Mouse (Mus musculus) heart, adult 2 months (tissue): ENCODE results near the gene Nt5c. TPM values are rescaled to one million over a fixed set of nuclear protein-coding genes. Genes with fewer than 3 reads are reported as not detected.
A peak's percentile ranks its signal among the peaks of the same experiment; 100 is the strongest.
"Not testable (repeated sequence)": the region's sequence is repeated elsewhere in the genome, so short reads cannot be mapped to it uniquely, and the experiment has no call there.

Experiments
- DNase-seq, 2 experiments: peaks; one replicate each; pipeline ENCODE4 v3.0.0; 2021
- H3K27ac ChIP-seq: fragments of 200-600 bp; 2 replicates; pipeline ENCODE4 v1.8.1; 2022
- H3K27me3 ChIP-seq: fragments of 200-500 bp; 2 replicates; pipeline ENCODE4 v1.6.1; 2012; ENCODE audit warnings: mild to moderate bottlenecking, low read length, inconsistent platforms, mixed read lengths; ENCODE audit not compliant: control insufficient read depth, insufficient read depth
- H3K36me3 ChIP-seq: fragments of 200-500 bp; 2 replicates; pipeline ENCODE4 v1.6.1; 2012; ENCODE audit warnings: low read length, inconsistent platforms; ENCODE audit not compliant: control insufficient read depth, insufficient read depth
- H3K4me1 ChIP-seq: fragments of 200-500 bp; 2 replicates; pipeline ENCODE4 v1.6.1; 2011; ENCODE audit warnings: low read length; ENCODE audit not compliant: control insufficient read depth, insufficient read depth
- H3K4me3 ChIP-seq: fragments of 200-600 bp; 2 replicates; pipeline ENCODE4 v1.8.1; 2022
- H3K79me2 ChIP-seq: fragments of 200-500 bp; replicated peaks from 2 replicates; pipeline ENCODE4 v1.6.1; 2012; ENCODE audit warnings: mild to moderate bottlenecking, inconsistent platforms, low read length, moderate library complexity, mixed read lengths; ENCODE audit not compliant: control insufficient read depth, insufficient read depth
- H3K9ac ChIP-seq: fragments of 200-500 bp; 2 replicates; pipeline ENCODE4 v1.6.1; 2012; ENCODE audit warnings: low read depth, mild to moderate bottlenecking, control low read depth, inconsistent platforms, low read length, mixed read lengths
- CTCF ChIP-seq: fragments of 200-600 bp; IDR thresholded peaks from 2 replicates; pipeline ENCODE4 v1.8.1; 2022; ENCODE audit warnings: antibody characterized with exemption, mild to moderate bottlenecking, moderate library complexity
- EP300 ChIP-seq: fragments of 200-500 bp; IDR thresholded peaks from 2 replicates; pipeline ENCODE4 v1.6.1; 2011; ENCODE audit warnings: low read depth, low read length, control low read depth; ENCODE audit not compliant: insufficient read depth
- POLR2A ChIP-seq: fragments of 200-500 bp; IDR thresholded peaks from 2 replicates; pipeline ENCODE4 v1.6.1; 2011; ENCODE audit warnings: mild to moderate bottlenecking, low read depth, low read length, control low read depth; ENCODE audit not compliant: insufficient read depth
- WGBS: fragments of 180-500 bp; shearing (Covaris S2); methylation state at CpG from one replicate; pipeline ENCODE4 v1.1.7; 2018; 5-methylcytosine and 5-hydroxymethylcytosine counted together
- intact Hi-C: fragments of 180-260 bp; cut with DNase I; formaldehyde crosslinking; loops from one replicate; pipeline ENCODE4 v1.15.1; 2025
- polyA plus RNA-seq: library from polyadenylated mRNA; depleted of rRNA; stranded (reverse); fragments of >200 nt; gene quantifications from 2 replicates; pipeline ENCODE4 v1.2.3, GENCODE M21; 2012
- total RNA-seq, 2 experiments: library from RNA; stranded (reverse); gene quantifications; 2 replicates each; pipeline ENCODE4 v1.2.3; 2021

Gene Nt5c
- total and polyA plus RNA-seq, 3 experiments: 10.9 to 12.9 (median 12.4) TPM

DNA sequence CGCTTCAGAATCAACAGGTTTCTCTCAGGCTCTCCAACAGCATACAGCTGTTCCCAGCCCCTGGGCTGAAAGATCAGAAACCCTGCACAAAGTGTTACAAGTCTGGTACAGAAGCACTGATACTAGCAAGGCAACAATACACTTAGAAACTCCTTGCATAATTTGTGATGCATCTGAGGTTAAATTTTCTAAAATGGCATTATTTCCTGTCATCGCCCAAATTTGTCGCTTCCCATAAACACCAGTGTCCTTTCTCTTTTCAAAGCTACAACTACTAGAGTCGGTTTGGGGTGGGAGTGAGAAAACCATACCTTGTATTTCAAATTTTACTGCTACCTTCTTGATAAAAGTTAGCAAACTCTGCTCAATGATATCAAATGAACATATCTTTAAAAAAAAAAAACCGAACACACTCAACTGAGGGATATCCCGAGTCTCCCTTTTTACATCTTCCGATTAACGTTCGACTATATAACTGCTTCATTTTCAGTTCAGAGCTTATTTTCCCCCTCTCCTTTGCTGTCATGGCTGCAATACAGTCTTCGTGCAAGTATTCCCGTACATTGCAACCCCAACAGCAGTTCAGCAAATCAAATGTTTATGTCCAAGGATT lies 43.2 kb upstream of the Nt5c start:
- 4% methylated on average over 11 of the region's 11 CpGs for WGBS
- H3K4me3 ChIP-seq: peak overlapping the region; percentile 73
- H3K9ac ChIP-seq: peak overlapping the region; percentile 92
- H3K27me3 ChIP-seq: no peaks in the 10 kb centered on the region
- H3K4me1 ChIP-seq: peaks cover 3% of the 10 kb centered on the region; the same call in 1 of the 2 replicates
- peak overlapping the region; percentile 94 for H3K27ac ChIP-seq
- no peak for TF ChIP-seq CTCF
- no peak for TF ChIP-seq POLR2A
- no peak for TF ChIP-seq EP300
- H3K36me3 ChIP-seq: peaks cover 24% of the 10 kb centered on the region
- no peak for DNase-seq
- intact Hi-C loops: loop anchor here (1.0 to 2.0 kb wide), 2 partner anchors 21 to 44 kb away; partner anchors contain the start of genes Jpt1 and Nt5c
- peaks cover 2% of the 10 kb centered on the region; the same call in 1 of the 2 replicates for H3K79me2 ChIP-seq

DNA sequence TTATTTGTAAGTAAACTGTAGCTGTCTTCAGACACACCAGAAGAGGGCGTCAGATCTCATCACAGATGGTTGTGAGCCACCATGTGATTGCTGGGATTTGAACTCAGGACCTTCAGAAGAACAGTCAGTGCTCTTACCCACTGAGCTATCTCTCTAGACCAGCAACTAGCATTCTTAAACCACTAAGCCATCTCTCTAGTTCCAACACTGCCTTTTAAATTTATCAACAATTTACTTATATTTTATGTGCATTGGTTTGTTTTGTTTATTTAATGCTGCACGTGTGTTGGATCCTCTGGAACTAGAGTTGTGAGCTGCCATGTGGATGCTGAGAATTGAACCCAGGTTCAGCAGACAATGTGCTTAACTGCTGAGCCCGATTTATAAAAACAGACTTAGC lies 34.8 kb upstream of the Nt5c start:
- H3K27ac ChIP-seq, H3K4me3 ChIP-seq, intact Hi-C loops, H3K27me3 ChIP-seq, H3K9ac ChIP-seq, H3K79me2 ChIP-seq, DNase-seq, H3K4me1 ChIP-seq: not testable (repeated sequence)
- H3K36me3 ChIP-seq: peaks cover 17% of the 10 kb centered on the region
- 88% methylated on average over 3 of the region's 3 CpGs for WGBS

DNA sequence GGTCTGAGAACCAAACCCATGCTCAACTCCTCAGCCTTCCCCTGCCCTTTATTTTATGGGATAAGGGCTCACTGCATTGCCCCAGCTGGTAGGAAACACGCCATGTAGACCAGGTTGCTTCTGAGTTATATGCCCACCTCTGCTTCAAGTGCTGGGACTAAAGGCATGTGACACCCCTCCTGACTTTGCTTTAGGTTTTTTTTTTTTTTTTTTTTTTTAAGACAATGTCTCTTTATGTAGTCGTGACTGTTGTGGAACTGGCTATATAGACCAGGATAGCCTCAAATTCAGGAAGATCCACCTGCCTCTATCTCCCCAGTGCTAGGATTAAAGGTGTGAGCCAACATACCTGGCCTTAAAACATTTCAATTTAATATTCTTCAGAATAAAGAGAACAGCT lies 31.0 kb upstream of the Nt5c start:
- TF ChIP-seq POLR2A (no peak), CTCF (no peak), EP300 (no peak)
- H3K36me3 ChIP-seq: peaks cover 12% of the 10 kb centered on the region
- peaks cover 2% of the 10 kb centered on the region; the same call in 1 of the 2 replicates for H3K4me1 ChIP-seq
- H3K27me3 ChIP-seq: no peaks in the 10 kb centered on the region
- H3K4me3 ChIP-seq: no peak overlapping the region
- no peak overlapping the region for H3K27ac ChIP-seq
- no peak for DNase-seq
- no peak overlapping the region for H3K9ac ChIP-seq
- 75% methylated on average over 2 of the region's 2 CpGs for WGBS
- H3K79me2 ChIP-seq: no peaks in the 10 kb centered on the region
- intact Hi-C loops: no loop called here

DNA sequence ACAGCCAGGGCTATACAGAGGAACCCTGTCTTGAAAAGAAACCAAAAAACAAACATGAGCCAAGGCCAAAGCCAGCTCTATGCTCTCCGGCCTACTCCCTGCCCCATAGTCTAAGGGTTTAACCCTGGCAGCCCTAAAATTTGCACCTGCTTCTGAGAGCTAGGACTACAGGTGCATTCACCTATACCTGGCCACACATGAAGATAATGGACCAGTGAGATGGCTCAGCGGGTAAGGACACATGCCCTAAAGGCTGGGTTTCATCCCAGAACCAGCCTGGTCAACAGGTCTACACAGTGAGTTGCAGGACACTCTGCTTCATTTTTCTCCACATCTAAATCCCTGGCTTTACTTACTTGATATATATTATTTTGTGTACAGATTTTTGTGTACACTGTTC lies 30.6 kb upstream of the Nt5c start:
- intact Hi-C loops: no loop called here
- Histone ChIP-seq H3K36me3 (peaks cover 12% of the 10 kb centered on the region), H3K79me2 (no peaks in the 10 kb centered on the region), H3K4me3 (no peak overlapping the region), H3K27ac (no peak overlapping the region), H3K9ac (no peak overlapping the region), H3K27me3 (no peaks in the 10 kb centered on the region), H3K4me1 (peaks cover 2% of the 10 kb centered on the region; the same call in 1 of the 2 replicates)
- no peak for TF ChIP-seq CTCF
- no peak for TF ChIP-seq POLR2A
- no peak for TF ChIP-seq EP300
- no peak for DNase-seq
- 92% methylated on average over 2 of the region's 2 CpGs for WGBS

DNA sequence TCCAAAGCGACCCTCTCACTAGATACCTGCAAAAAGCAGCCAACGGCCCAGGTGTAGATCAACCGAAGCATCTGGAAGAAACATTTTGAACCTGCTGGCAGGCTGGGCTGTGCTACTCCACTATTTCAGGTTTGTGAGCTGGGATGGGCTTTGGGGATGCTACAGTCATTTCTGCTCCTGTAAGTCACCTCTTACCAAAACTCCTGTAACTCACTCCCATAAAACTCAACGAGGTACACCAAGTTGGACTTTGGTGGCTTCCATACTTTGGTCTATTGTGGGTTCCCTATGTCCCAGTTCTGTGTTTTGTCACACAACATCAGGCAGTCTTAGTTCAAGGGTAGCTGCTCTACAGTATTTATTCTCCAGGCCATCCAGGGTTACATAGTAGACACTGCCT lies 29.4 kb upstream of the Nt5c start:
- Histone ChIP-seq H3K79me2 (no peaks in the 10 kb centered on the region), H3K27me3 (no peaks in the 10 kb centered on the region), H3K4me1 (peaks cover 2% of the 10 kb centered on the region; the same call in 1 of the 2 replicates), H3K4me3 (no peak overlapping the region), H3K27ac (no peak overlapping the region), H3K36me3 (peaks cover 12% of the 10 kb centered on the region), H3K9ac (no peak overlapping the region)
- WGBS: 75% methylated on average over 4 of the region's 4 CpGs
- TF ChIP-seq POLR2A (no peak), EP300 (no peak), CTCF (no peak)
- no peak for DNase-seq
- intact Hi-C loops: no loop called here

DNA sequence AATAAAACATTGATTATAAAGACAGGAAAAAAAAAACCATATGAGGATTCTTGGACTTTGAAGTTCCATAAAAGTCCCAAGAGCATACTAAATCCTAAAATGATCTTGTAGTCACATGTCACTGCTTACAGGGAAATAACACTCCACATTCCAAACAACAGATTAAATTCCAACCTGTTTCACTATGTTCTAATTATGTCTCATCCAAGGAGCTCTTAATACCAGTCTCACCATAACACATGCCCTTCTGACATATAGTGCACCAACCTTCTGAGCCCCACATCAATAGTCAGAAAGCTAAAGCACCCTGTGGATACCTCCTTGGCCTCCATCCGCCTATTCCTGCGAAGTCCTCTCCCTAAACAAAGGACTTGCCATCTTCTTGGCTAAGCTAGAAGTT lies 28.6 kb upstream of the Nt5c start:
- TF ChIP-seq POLR2A (no peak), EP300 (no peak), CTCF (no peak)
- Histone ChIP-seq H3K27ac (peak overlapping the region; percentile 57), H3K79me2 (no peaks in the 10 kb centered on the region), H3K4me1 (peaks cover 2% of the 10 kb centered on the region; the same call in 1 of the 2 replicates), H3K9ac (no peak overlapping the region), H3K27me3 (no peaks in the 10 kb centered on the region), H3K36me3 (peaks cover 7% of the 10 kb centered on the region), H3K4me3 (no peak overlapping the region)
- DNase-seq: no peak
- intact Hi-C loops: no loop called here
- 63% methylated on average over 2 of the region's 2 CpGs for WGBS
